Mouse (Mus musculus) CH12.LX (cell line): ENCODE measurements around the gene Cxcr1.

Experiments used
- CHD2 ChIP-seq: IDR thresholded peaks from 2 replicates; pipeline ENCODE4 v1.6.1; 2011; ENCODE audit warnings: low read length, improper control_type of control experiment
- CTCF ChIP-seq, 2 experiments: IDR thresholded peaks in 1 of 2; conservative IDR thresholded peaks in 1 of 2; 2 replicates each; pipeline ENCODE4 v1.5.1; 2011 to 2012; ENCODE audit warnings: low read depth in 2 of 2, low read length in 2 of 2, improper control_type of control experiment in 1 of 2, inconsistent platforms in 1 of 2, mild to moderate bottlenecking in 1 of 2, moderate library complexity in 1 of 2
- JUND ChIP-seq: conservative IDR thresholded peaks from 2 replicates; pipeline ENCODE4 v1.6.1; 2011; ENCODE audit warnings: low read depth, low read length, improper control_type of control experiment
- MAX ChIP-seq: IDR thresholded peaks from 2 replicates; pipeline ENCODE4 v1.6.1; 2011; ENCODE audit warnings: low read length, improper control_type of control experiment
- POLR2A ChIP-seq: IDR thresholded peaks from 2 replicates; pipeline ENCODE4 v1.6.1; 2011; ENCODE audit warnings: low read depth, mild to moderate bottlenecking, improper control_type of control experiment, low read length
- USF2 ChIP-seq: conservative IDR thresholded peaks from 2 replicates; pipeline ENCODE4 v1.6.1; 2011; ENCODE audit warnings: low read depth, low read length, improper control_type of control experiment

- no peak for TF ChIP-seq JUND
- no peak for TF ChIP-seq POLR2A
- TF ChIP-seq CTCF (conservative IDR thresholded peaks at IDR 0.05 in 1 of 2, IDR thresholded peaks at IDR 0.05 in 1 of 2; ENCODE audit: low read depth in 2 of 2, low read length in 2 of 2), result no peak
- TF ChIP-seq MAX, result no peak
- TF ChIP-seq USF2, result no peak
- no peak for TF ChIP-seq CHD2
Measured at GRCm38 (mm10) chr1:74190471-74190870, 4.0 kb downstream of the Cxcr1 start.
